ENCODE assay signal across 8 mouse cellular contexts in the genomic region with DNA sequence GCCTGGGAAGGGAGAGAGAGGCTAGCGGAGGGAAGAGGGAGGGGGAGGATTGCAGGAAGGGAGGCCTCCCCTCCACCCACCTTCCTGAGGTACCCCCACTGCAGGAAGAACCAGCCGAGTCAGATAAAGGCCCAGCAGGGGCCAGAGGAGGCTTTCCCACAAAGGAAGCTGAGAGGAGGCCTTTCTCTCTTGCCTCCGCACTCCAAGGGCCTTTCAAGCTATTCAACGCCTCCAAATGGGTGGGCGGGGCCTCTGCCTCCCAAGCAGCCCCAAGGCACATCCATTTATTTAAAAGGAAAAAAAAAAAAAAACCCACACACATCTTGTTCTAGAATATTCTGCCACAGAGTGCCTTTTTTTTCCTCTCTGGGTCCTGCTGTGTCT.
A peak's percentile ranks its signal among the peaks of the same experiment; 100 is the strongest.
DNase-seq lines count a peak whose midpoint lies in the region; ATAC-seq lines count a peak whose summit lies in the region.

No protein-coding gene starts in this region.

- no peaks in the 10 kb centered on the region for H3K36me3 ChIP-seq in kidney, embryonic 15.5 days
- H3K36me3 ChIP-seq in forebrain, embryonic 14.5 days (ENCODE audit: control insufficient read depth, insufficient read depth, low read length), result no peaks in the 10 kb centered on the region
- H3K36me3 ChIP-seq in limb, embryonic 12.5 days, result no peaks in the 10 kb centered on the region; the same call in 1 of the 2 replicates
- no peaks in the 10 kb centered on the region for H3K36me3 ChIP-seq in neural tube, embryonic 13.5 days

- H3K4me2 ChIP-seq in kidney, embryonic 15.5 days, result peak overlapping the region; percentile 45
- H3K4me2 ChIP-seq in forebrain, embryonic 14.5 days (ENCODE audit: low read length), result peak overlapping the region; percentile 16
- H3K4me2 ChIP-seq in limb, embryonic 12.5 days, result peak overlapping the region; percentile 45
- H3K4me2 ChIP-seq in neural tube, embryonic 13.5 days, result peak overlapping the region; percentile 33

- no peak for ATAC-seq in kidney, embryonic 15.5 days (replicated peaks; ENCODE audit: low FRiP score)
- peak; percentile 64 for ATAC-seq in forebrain, embryonic 14.5 days
- no peak for ATAC-seq in limb, embryonic 12.5 days (ENCODE audit: insufficient number of reproducible peaks, insufficient read depth, low FRiP score, low TSS enrichment, low read depth)
- peak; percentile 48; the same call in 1 of the 2 replicates for ATAC-seq in neural tube, embryonic 13.5 days (ENCODE audit: low read depth)
- ATAC-seq in activated CD4-positive, CD25-positive, alpha-beta regulatory T cell, adult 4 months, result no peak

- no peaks in the 10 kb centered on the region for H3K9me3 ChIP-seq in kidney, embryonic 15.5 days (replicated peaks)
- no peaks in the 10 kb centered on the region for H3K9me3 ChIP-seq in forebrain, embryonic 14.5 days (replicated peaks; ENCODE audit: control insufficient read depth, low read length)
- no peaks in the 10 kb centered on the region for H3K9me3 ChIP-seq in limb, embryonic 12.5 days
- no peaks in the 10 kb centered on the region for H3K9me3 ChIP-seq in neural tube, embryonic 13.5 days

- 0 out of 2 replicates have a peak, but pooled peaks cover 3% of the 10 kb centered on the region for H3K27me3 ChIP-seq in kidney, embryonic 15.5 days
- H3K27me3 ChIP-seq in forebrain, embryonic 14.5 days (replicated peaks; ENCODE audit: control insufficient read depth, insufficient read depth, low read length), result no peaks in the 10 kb centered on the region
- no peaks in the 10 kb centered on the region for H3K27me3 ChIP-seq in limb, embryonic 12.5 days
- H3K27me3 ChIP-seq in neural tube, embryonic 13.5 days, result no peaks in the 10 kb centered on the region

- H3K9ac ChIP-seq in kidney, embryonic 15.5 days, result no peak overlapping the region
- peak overlapping the region; percentile 49; the same call in 1 of the 2 replicates for H3K9ac ChIP-seq in forebrain, embryonic 14.5 days (ENCODE audit: low read length)
- H3K9ac ChIP-seq in limb, embryonic 12.5 days (replicated peaks), result no peak overlapping the region
- H3K9ac ChIP-seq in neural tube, embryonic 13.5 days, result peak overlapping the region; percentile 63

- no peak for DNase-seq in kidney, adult 8-10 months
- peak; percentile 90 for DNase-seq in MN1 (ENCODE audit: low spot score)
- peak; percentile 94 for DNase-seq in forebrain, embryonic 14.5 days (ENCODE audit: low spot score)
- DNase-seq in gastrocnemius, postnatal 10 days, result no peak

- peaks cover 57% of the 10 kb centered on the region for H3K4me1 ChIP-seq in kidney, embryonic 15.5 days
- H3K4me1 ChIP-seq in forebrain, embryonic 14.5 days (ENCODE audit: control insufficient read depth, insufficient read depth, low read length), result peaks cover 28% of the 10 kb centered on the region
- H3K4me1 ChIP-seq in limb, embryonic 12.5 days (replicated peaks), result peaks cover 57% of the 10 kb centered on the region
- peaks cover 53% of the 10 kb centered on the region for H3K4me1 ChIP-seq in neural tube, embryonic 13.5 days (replicated peaks)

- WGBS in kidney, embryonic 15.5 days, result 17% methylated on average over 5 of the region's 5 CpGs
- WGBS in forebrain, embryonic 14.5 days, result 5% methylated on average over 5 of the region's 5 CpGs
- 13% methylated on average over 5 of the region's 5 CpGs for WGBS in limb, embryonic 12.5 days
- WGBS in neural tube, embryonic 13.5 days, result 6% methylated on average over 5 of the region's 5 CpGs

- peak overlapping the region; percentile 75 for H3K27ac ChIP-seq in kidney, embryonic 15.5 days
- peak overlapping the region; percentile 91 for H3K27ac ChIP-seq in forebrain, embryonic 14.5 days (ENCODE audit: low read depth, low read length)
- H3K27ac ChIP-seq in limb, embryonic 12.5 days, result peak overlapping the region; percentile 86
- peak overlapping the region; percentile 95 for H3K27ac ChIP-seq in neural tube, embryonic 13.5 days (replicated peaks)

- H3K4me3 ChIP-seq in kidney, embryonic 15.5 days (replicated peaks), result no peak overlapping the region
- H3K4me3 ChIP-seq in forebrain, embryonic 14.5 days (ENCODE audit: low read depth, low read length), result no peak overlapping the region
- no peak overlapping the region for H3K4me3 ChIP-seq in limb, embryonic 12.5 days (replicated peaks)
- no peak overlapping the region for H3K4me3 ChIP-seq in neural tube, embryonic 13.5 days

Comparison
In these comparisons a context has a peak if more than half of its experiments do, and no peak if none do; other contexts are left out.
1. ATAC-seq: peak in forebrain, embryonic 14.5 days (single experiment) and neural tube, embryonic 13.5 days (single experiment); none in kidney, embryonic 15.5 days (single experiment), limb, embryonic 12.5 days (single experiment) and activated CD4-positive, CD25-positive, alpha-beta regulatory T cell, adult 4 months (single experiment).
2. H3K9ac ChIP-seq: peak in forebrain, embryonic 14.5 days (single experiment) and neural tube, embryonic 13.5 days (single experiment); none in kidney, embryonic 15.5 days (single experiment) and limb, embryonic 12.5 days (single experiment).
3. DNase-seq: peak in MN1 (single experiment) and forebrain, embryonic 14.5 days (single experiment); none in kidney, adult 8-10 months (0 of 2) and gastrocnemius, postnatal 10 days (single experiment).
4. Peak in every context shown above with its lines, with median percentiles within 50 percentile points of each other: H3K27ac ChIP-seq and H3K4me2 ChIP-seq.